Mouse (Mus musculus) heart, postnatal 0 days (tissue): ENCODE measurements around the gene Eif5.

ENCODE experiments used
- CTCF ChIP-seq: IDR thresholded peaks from 2 replicates; pipeline ENCODE4 v1.5.1; 2016; ENCODE audit warnings: antibody characterized with exemption, control low read depth, low read depth
- EP300 ChIP-seq: IDR thresholded peaks from 2 replicates; pipeline ENCODE4 v1.6.1; 2016; ENCODE audit warnings: antibody characterized with exemption, low read depth

GRCm38 (mm10) chr12:111513673-111514072 lies 24.1 kb upstream of the Eif5 start:
- TF ChIP-seq CTCF: no peak
- TF ChIP-seq EP300: no peak
